Mouse (Mus musculus): ENCODE results near the gene Gatad2a. TPM values are rescaled to one million over a fixed set of nuclear protein-coding genes. Genes with fewer than 3 reads are reported as not detected.

Gatad2a gene
- polyA plus RNA-seq, 1 experiment from 2014 or later = 65.2 TPM

DNA sequence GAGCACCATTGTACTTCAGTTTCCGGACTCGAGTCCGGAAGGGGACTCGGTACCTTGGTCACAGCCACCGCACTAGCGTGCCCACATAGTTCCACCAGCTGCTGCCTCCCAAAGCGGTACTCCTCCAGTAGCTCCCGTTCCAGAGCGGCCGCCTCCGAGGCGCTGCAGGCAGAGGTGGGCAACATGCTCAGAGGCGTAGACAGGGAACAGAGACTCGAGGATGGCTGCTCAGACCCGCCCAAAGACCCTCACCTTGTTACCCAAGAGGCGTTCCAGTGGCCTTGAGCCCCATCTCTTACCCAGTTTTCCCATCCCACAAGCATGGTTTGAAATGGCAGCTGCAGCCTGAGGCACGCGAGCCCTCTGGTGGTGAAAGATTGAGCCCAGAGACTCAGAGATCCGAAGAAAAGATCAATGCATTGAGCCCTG, 105.4 kb downstream of the Gatad2a start:
- no peaks in the 10 kb centered on the region for H3K9me3 ChIP-seq (ENCODE audit: control insufficient read depth, low read length)
- no peak overlapping the region for H3K4me3 ChIP-seq (ENCODE audit: low read depth, low read length)
- ATAC-seq (ENCODE audit: low FRiP score) (no peak), DNase-seq (ENCODE audit: low spot score, missing footprints) (peak; percentile 93)
- H3K4me2 ChIP-seq = no peak overlapping the region
- H3K9ac ChIP-seq (ENCODE audit: low read length) = no peak overlapping the region
- no peak overlapping the region for H3K27ac ChIP-seq (ENCODE audit: low read depth, low read length)
- no peaks in the 10 kb centered on the region; the same call in 1 of the 2 replicates for H3K36me3 ChIP-seq (ENCODE audit: control insufficient read depth, insufficient read depth, low read length)
- H3K4me1 ChIP-seq (ENCODE audit: control insufficient read depth, insufficient read depth, low read length) = peaks cover 34% of the 10 kb centered on the region
- H3K27me3 ChIP-seq (ENCODE audit: control insufficient read depth, insufficient read depth, low read length) = peaks cover 50% of the 10 kb centered on the region
- 37% methylated on average over 19 of the region's 19 CpGs for WGBS

DNA sequence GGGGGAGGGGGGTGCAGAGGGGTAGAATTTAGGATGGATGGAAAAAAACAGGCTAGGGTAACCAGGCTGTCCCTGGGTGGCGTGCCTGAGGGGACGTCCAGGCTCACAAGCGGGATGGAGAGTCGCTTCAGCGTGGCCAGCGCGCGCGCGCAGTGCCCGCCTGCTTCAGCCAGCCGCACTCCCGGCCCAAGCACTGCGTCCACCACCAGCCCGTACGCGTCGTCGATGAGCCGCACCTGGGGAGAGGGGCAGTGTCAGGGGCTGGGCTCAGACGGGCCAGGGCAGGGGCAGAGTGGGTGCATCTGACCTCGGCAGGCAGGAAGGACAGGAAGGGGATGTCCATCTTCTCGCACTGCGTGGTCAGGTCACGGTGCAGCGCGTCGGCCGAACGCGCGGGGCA, 107.3 kb downstream of the Gatad2a start:
- H3K4me1 ChIP-seq (ENCODE audit: control insufficient read depth, insufficient read depth, low read length) = peaks cover 25% of the 10 kb centered on the region
- no peaks in the 10 kb centered on the region for H3K9me3 ChIP-seq (ENCODE audit: control insufficient read depth, low read length)
- H3K9ac ChIP-seq (ENCODE audit: low read length) = no peak overlapping the region
- 5% methylated on average over 32 of the region's 32 CpGs for WGBS
- peak; percentile 7; the same call in 1 of the 2 replicates for ATAC-seq (ENCODE audit: low FRiP score)
- no peaks in the 10 kb centered on the region; the same call in 1 of the 2 replicates for H3K36me3 ChIP-seq (ENCODE audit: control insufficient read depth, insufficient read depth, low read length)
- peak; percentile 87 for DNase-seq (ENCODE audit: low spot score, missing footprints)
- no peak overlapping the region for H3K27ac ChIP-seq (ENCODE audit: low read depth, low read length)
- peak overlapping the region; percentile 1 for H3K4me3 ChIP-seq (ENCODE audit: low read depth, low read length)
- peaks cover 69% of the 10 kb centered on the region for H3K27me3 ChIP-seq (ENCODE audit: control insufficient read depth, insufficient read depth, low read length)
- H3K4me2 ChIP-seq = no peak overlapping the region

DNA sequence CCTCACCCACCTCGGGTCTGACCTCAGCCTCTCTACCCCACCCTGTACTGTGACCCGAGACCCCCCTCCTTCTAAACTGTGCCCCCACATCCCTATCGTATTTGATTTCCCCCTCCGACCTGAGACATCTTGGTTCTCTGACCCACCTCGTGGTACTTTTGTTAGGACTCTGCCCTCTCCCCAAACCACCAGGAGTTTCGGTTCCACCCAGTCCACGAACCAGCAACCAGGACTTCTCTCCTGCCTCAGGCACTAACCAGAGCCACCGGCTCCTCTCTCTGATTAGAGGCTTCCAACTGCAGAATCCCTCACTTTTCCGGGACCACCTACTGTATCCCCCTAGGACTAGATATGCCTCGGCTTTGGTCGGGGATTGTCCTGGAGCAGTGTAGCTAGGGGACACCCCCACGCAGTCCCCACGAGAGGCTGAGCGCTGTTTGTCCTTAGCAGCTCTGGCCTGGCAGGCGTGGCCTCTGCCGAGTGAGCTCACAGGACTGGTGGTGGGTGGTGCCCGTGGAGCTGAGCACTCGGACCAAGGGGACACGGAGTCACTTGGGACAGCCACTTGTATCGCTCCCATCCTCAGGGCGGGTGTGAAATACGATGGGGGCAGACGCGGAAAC, 107.8 kb downstream of the Gatad2a start:
- Histone ChIP-seq H3K27me3 (ENCODE audit: control insufficient read depth, insufficient read depth, low read length) (peaks cover 74% of the 10 kb centered on the region), H3K4me3 (ENCODE audit: low read depth, low read length) (peak overlapping the region; percentile 14), H3K27ac (ENCODE audit: low read depth, low read length) (no peak overlapping the region), H3K4me2 (no peak overlapping the region), H3K9ac (ENCODE audit: low read length) (no peak overlapping the region), H3K4me1 (ENCODE audit: control insufficient read depth, insufficient read depth, low read length) (peaks cover 20% of the 10 kb centered on the region), H3K36me3 (ENCODE audit: control insufficient read depth, insufficient read depth, low read length) (no peaks in the 10 kb centered on the region), H3K9me3 (ENCODE audit: control insufficient read depth, low read length) (no peaks in the 10 kb centered on the region)
- WGBS = 9% methylated on average over 24 of the region's 24 CpGs
- DNase-seq (ENCODE audit: low spot score, missing footprints) (peak; percentile 93), ATAC-seq (ENCODE audit: low FRiP score) (no peak)

- WGBS = 1% methylated on average over 59 of the region's 60 CpGs
- no peak within 1 kb of the TSS for H3K9ac ChIP-seq (ENCODE audit: low read length)
- H3K4me3 ChIP-seq (ENCODE audit: low read depth, low read length) = peak within 1 kb of the TSS; percentile 14
- H3K27me3 ChIP-seq (ENCODE audit: control insufficient read depth, insufficient read depth, low read length) = peaks cover 82% of the 10 kb centered on the region
- H3K9me3 ChIP-seq (ENCODE audit: control insufficient read depth, low read length) = no peaks in the 10 kb centered on the region
- peak within 1 kb of the TSS; percentile 19 for H3K4me2 ChIP-seq
- peak; percentile 94 for DNase-seq (ENCODE audit: low spot score, missing footprints)
- no peak within 1 kb of the TSS for H3K27ac ChIP-seq (ENCODE audit: low read depth, low read length)
- ATAC-seq (ENCODE audit: low FRiP score) = no peak
- H3K4me1 ChIP-seq (ENCODE audit: control insufficient read depth, insufficient read depth, low read length) = peaks cover 20% of the 10 kb centered on the region
- no peaks in the 10 kb centered on the region for H3K36me3 ChIP-seq (ENCODE audit: control insufficient read depth, insufficient read depth, low read length)
Observed at GRCm38 (mm10) chr8:69887289-69888243, 108.6 kb downstream of the Gatad2a start, which contains the start of gene Cilp2. TSS of gene Cilp2 (minus strand) at chr8:69887687.

- Histone ChIP-seq H3K27me3 (ENCODE audit: control insufficient read depth, insufficient read depth, low read length) (peaks cover 100% of the 10 kb centered on the region), H3K9ac (ENCODE audit: low read length) (no peak overlapping the region), H3K4me1 (ENCODE audit: control insufficient read depth, insufficient read depth, low read length) (peaks cover 21% of the 10 kb centered on the region), H3K4me3 (ENCODE audit: low read depth, low read length) (no peak overlapping the region), H3K36me3 (ENCODE audit: control insufficient read depth, insufficient read depth, low read length) (no peaks in the 10 kb centered on the region), H3K9me3 (ENCODE audit: control insufficient read depth, low read length) (no peaks in the 10 kb centered on the region), H3K4me2 (no peak overlapping the region), H3K27ac (ENCODE audit: low read depth, low read length) (no peak overlapping the region)
- peak; percentile 82 for DNase-seq (ENCODE audit: low spot score, missing footprints)
- ATAC-seq (ENCODE audit: low FRiP score) = no peak
- 51% methylated on average over 13 of the region's 13 CpGs for WGBS
Observed at GRCm38 (mm10) chr8:69884141-69884540, 112.0 kb downstream of the Gatad2a start.

GRCm38 (mm10) chr8:69882833-69883600, 113.2 kb downstream of the Gatad2a start:
- H3K27ac ChIP-seq (ENCODE audit: low read depth, low read length) = no peak overlapping the region
- H3K9me3 ChIP-seq (ENCODE audit: control insufficient read depth, low read length) = no peaks in the 10 kb centered on the region
- peaks cover 96% of the 10 kb centered on the region for H3K27me3 ChIP-seq (ENCODE audit: control insufficient read depth, insufficient read depth, low read length)
- H3K4me2 ChIP-seq = no peak overlapping the region
- H3K9ac ChIP-seq (ENCODE audit: low read length) = no peak overlapping the region
- DNase-seq (ENCODE audit: low spot score, missing footprints) (peak; percentile 90), ATAC-seq (ENCODE audit: low FRiP score) (no peak)
- no peaks in the 10 kb centered on the region for H3K36me3 ChIP-seq (ENCODE audit: control insufficient read depth, insufficient read depth, low read length)
- peaks cover 19% of the 10 kb centered on the region for H3K4me1 ChIP-seq (ENCODE audit: control insufficient read depth, insufficient read depth, low read length)
- H3K4me3 ChIP-seq (ENCODE audit: low read depth, low read length) = no peak overlapping the region
- 10% methylated on average over 52 of the region's 52 CpGs for WGBS

GRCm38 (mm10) chr8:69882021-69882756, 114.0 kb downstream of the Gatad2a start:
- H3K36me3 ChIP-seq (ENCODE audit: control insufficient read depth, insufficient read depth, low read length) = no peaks in the 10 kb centered on the region
- H3K9me3 ChIP-seq (ENCODE audit: control insufficient read depth, low read length) = no peaks in the 10 kb centered on the region
- H3K4me3 ChIP-seq (ENCODE audit: low read depth, low read length) = peak overlapping the region; percentile 32
- H3K27me3 ChIP-seq (ENCODE audit: control insufficient read depth, insufficient read depth, low read length) = peaks cover 90% of the 10 kb centered on the region
- H3K4me1 ChIP-seq (ENCODE audit: control insufficient read depth, insufficient read depth, low read length) = peaks cover 11% of the 10 kb centered on the region
- peak; percentile 95 for DNase-seq (ENCODE audit: low spot score, missing footprints)
- ATAC-seq (ENCODE audit: low FRiP score) = peak; percentile 53
- no peak overlapping the region; the same call in 1 of the 2 replicates for H3K9ac ChIP-seq (ENCODE audit: low read length)
- H3K27ac ChIP-seq (ENCODE audit: low read depth, low read length) = no peak overlapping the region
- 6% methylated on average over 103 of the region's 103 CpGs for WGBS
- peak overlapping the region; percentile 43 for H3K4me2 ChIP-seq

GRCm38 (mm10) chr8:69881261-69881865, 114.8 kb downstream of the Gatad2a start:
- Histone ChIP-seq H3K4me3 (ENCODE audit: low read depth, low read length) (peak overlapping the region; percentile 32), H3K27me3 (ENCODE audit: control insufficient read depth, insufficient read depth, low read length) (peaks cover 82% of the 10 kb centered on the region), H3K36me3 (ENCODE audit: control insufficient read depth, insufficient read depth, low read length) (no peaks in the 10 kb centered on the region), H3K9ac (ENCODE audit: low read length) (no peak overlapping the region), H3K4me2 (peak overlapping the region; percentile 43), H3K9me3 (ENCODE audit: control insufficient read depth, low read length) (no peaks in the 10 kb centered on the region), H3K27ac (ENCODE audit: low read depth, low read length) (no peak overlapping the region), H3K4me1 (ENCODE audit: control insufficient read depth, insufficient read depth, low read length) (peaks cover 10% of the 10 kb centered on the region)
- DNase-seq (ENCODE audit: low spot score, missing footprints) (peak; percentile 85), ATAC-seq (ENCODE audit: low FRiP score) (0 out of 2 replicates have a peak, but pooled peaks have one; percentile 0)
- 16% methylated on average over 79 of the region's 79 CpGs for WGBS

Data from midbrain, embryonic 11.5 days (tissue).